Mouse (Mus musculus) heart, adult 18-20 months (tissue): ENCODE results near the gene Piwil1. TPM values are rescaled to one million over a fixed set of nuclear protein-coding genes. Genes with fewer than 3 reads are reported as not detected.

ENCODE experiments used
- total RNA-seq, 2 experiments: library from RNA; stranded (reverse); gene quantifications; 2 replicates each; pipeline ENCODE4 v1.2.3; 2021

Gene Piwil1
- total RNA-seq, 2 experiments from 2014 or later = not detected

Other genes with a start within 250 kb of the Piwil1 start
- gene Fzd10, start 101.7 kb upstream of the Piwil1 start, total RNA-seq = under 1 TPM in 1 of 2 experiments, not detected in 1; 0.23 TPM